Mouse (Mus musculus) midbrain, embryonic 14.5 days (tissue): ENCODE results near the gene Cdk18. TPM values are rescaled to one million over a fixed set of nuclear protein-coding genes. Genes with fewer than 3 reads are reported as not detected.

Source experiments
- ATAC-seq: fragments of 200-750 bp; cut with Nextera tagmentation; 2 replicates; pipeline ENCODE4 v1.8.0; 2017; ENCODE audit warnings: moderate number of reproducible peaks, moderate library complexity; ENCODE audit not compliant: low FRiP score, low TSS enrichment
- DNase-seq: peaks from one replicate; pipeline ENCODE4 v3.0.0-alpha.2; 2015
- H3K27ac ChIP-seq: fragments of 300-500 bp; sonication (generic); replicated peaks from 2 replicates; pipeline ENCODE4 v1.5.1; 2014; ENCODE audit warnings: mild to moderate bottlenecking, low read depth, low read length, moderate library complexity
- H3K27me3 ChIP-seq: fragments of 300-500 bp; sonication (generic); 2 replicates; pipeline ENCODE4 v1.6.1; 2014; ENCODE audit warnings: low read length, control low read depth, mixed read lengths; ENCODE audit not compliant: control insufficient read depth, insufficient read depth
- H3K36me3 ChIP-seq: fragments of 300-500 bp; sonication (generic); 2 replicates; pipeline ENCODE4 v1.6.1; 2014; ENCODE audit warnings: low read length, control low read depth; ENCODE audit not compliant: control insufficient read depth, insufficient read depth
- H3K4me1 ChIP-seq: fragments of 300-500 bp; sonication (generic); 2 replicates; pipeline ENCODE4 v1.6.1; 2014; ENCODE audit warnings: mild to moderate bottlenecking, antibody characterized with exemption, low read length, control low read depth; ENCODE audit not compliant: control insufficient read depth, insufficient read depth
- H3K4me2 ChIP-seq: fragments of 300-500 bp; sonication (generic); 2 replicates; pipeline ENCODE4 v1.6.1; 2014; ENCODE audit warnings: mild to moderate bottlenecking, low read length, moderate library complexity
- H3K4me3 ChIP-seq: fragments of 300-500 bp; sonication (generic); replicated peaks from 2 replicates; pipeline ENCODE4 v1.5.1; 2014; ENCODE audit warnings: low read depth, low read length
- H3K9ac ChIP-seq: fragments of 300-500 bp; sonication (generic); replicated peaks from 2 replicates; pipeline ENCODE4 v1.6.1; 2014; ENCODE audit warnings: mild to moderate bottlenecking, low read length, moderate library complexity
- H3K9me3 ChIP-seq: fragments of 300-500 bp; sonication (generic); 2 replicates; pipeline ENCODE4 v1.6.1; 2016; ENCODE audit warnings: low read length, control low read depth, mixed read lengths; ENCODE audit not compliant: control insufficient read depth
- WGBS: fragments of 180-500 bp; shearing (Covaris S2); extraction: QIAGEN DNeasy Blood & Tissue Kit; methylation state at CpG from one replicate; pipeline ENCODE4 v1.1.7; 2014; 5-methylcytosine and 5-hydroxymethylcytosine counted together
- polyA plus RNA-seq: library from polyadenylated mRNA; unstranded; fragments of >200 nt; fragmentation: Nextera tagmentation; extraction: Ambion mirVana; gene quantifications from 2 replicates; pipeline ENCODE4 v1.2.1, GENCODE M21; 2014

Gene Cdk18
- polyA plus RNA-seq, 1 experiment from 2014 or later: 1.1 TPM

DNA sequence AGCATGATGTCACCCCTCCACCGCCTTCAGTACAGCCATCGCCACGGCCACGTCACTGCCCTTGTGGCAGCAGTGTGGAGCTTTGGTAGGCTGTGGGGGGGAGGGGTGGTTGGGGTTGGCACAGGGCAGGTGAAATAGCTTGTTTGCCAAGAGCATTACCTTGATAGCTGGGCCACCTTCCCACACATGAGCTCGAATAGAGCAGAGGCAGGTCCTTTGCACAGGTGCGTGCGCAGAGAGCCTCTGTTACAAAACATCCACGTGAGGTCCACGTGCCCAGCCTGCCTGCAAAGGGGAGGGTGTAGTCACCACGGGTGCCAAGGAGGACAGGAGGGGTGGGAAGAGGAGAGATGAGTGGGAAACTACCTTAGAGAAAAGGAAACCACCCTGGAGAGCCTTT lies 63.9 kb downstream of the Cdk18 start:
- no peaks in the 10 kb centered on the region for H3K27me3 ChIP-seq
- no peak overlapping the region for H3K9ac ChIP-seq
- no peaks in the 10 kb centered on the region for H3K36me3 ChIP-seq
- H3K4me2 ChIP-seq: no peak overlapping the region
- no peak overlapping the region for H3K27ac ChIP-seq
- H3K4me3 ChIP-seq: no peak overlapping the region
- DNase-seq (no peak), ATAC-seq (no peak)
- no peaks in the 10 kb centered on the region for H3K4me1 ChIP-seq
- WGBS: 87% methylated on average over 10 of the region's 10 CpGs
- H3K9me3 ChIP-seq: no peaks in the 10 kb centered on the region

DNA sequence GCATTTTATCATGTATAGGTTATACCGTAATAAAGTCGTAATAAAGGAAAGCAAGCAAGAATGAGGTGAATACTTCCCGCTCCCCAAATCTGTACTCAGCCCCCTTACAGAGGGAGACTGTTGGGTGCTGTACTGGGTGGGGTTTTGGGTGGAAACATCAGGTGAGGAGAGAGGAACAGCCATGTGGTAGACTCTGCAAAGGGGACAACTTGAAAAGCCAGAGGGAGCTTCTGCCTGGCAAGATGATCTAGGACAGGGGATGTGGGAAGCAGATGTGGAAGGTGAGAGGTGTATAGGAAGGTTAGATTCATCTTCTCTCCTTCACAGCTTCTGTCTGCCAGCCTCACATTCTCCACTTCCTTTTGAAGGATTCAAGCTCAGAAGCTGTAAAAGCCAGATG lies 68.8 kb downstream of the Cdk18 start:
- H3K4me2 ChIP-seq: no peak overlapping the region
- DNase-seq (no peak), ATAC-seq (no peak)
- peaks cover 21% of the 10 kb centered on the region for H3K27me3 ChIP-seq
- no peaks in the 10 kb centered on the region for H3K36me3 ChIP-seq
- H3K4me1 ChIP-seq: peaks cover 11% of the 10 kb centered on the region
- H3K9ac ChIP-seq: no peak overlapping the region
- no peaks in the 10 kb centered on the region for H3K9me3 ChIP-seq
- no peak overlapping the region for H3K27ac ChIP-seq
- WGBS: 95% methylated on average over 3 of the region's 3 CpGs
- H3K4me3 ChIP-seq: no peak overlapping the region

DNA sequence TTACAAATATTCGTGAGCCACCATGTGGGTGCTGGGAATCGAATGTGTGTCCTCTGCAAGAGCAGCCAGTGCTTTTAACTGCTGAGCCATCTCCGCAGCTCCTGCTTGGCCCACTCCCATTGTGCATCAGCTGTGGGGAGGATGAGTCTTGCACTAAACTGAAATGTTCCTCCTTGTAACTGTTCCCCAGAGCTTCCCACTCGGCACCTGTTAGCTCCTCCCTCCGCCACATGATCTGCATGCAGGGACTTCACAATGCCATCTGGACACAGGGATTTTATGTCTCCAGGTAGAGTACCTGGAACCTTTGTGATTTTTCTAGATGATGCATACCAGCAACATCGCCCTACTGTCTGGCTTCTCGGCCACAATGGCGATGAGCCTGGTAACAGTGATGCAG lies 70.0 kb downstream of the Cdk18 start:
- Histone ChIP-seq H3K4me1 (peaks cover 11% of the 10 kb centered on the region), H3K9me3 (no peaks in the 10 kb centered on the region), H3K36me3 (no peaks in the 10 kb centered on the region), H3K9ac (no peak overlapping the region), H3K27me3 (peaks cover 21% of the 10 kb centered on the region), H3K4me3 (no peak overlapping the region), H3K4me2 (no peak overlapping the region), H3K27ac (no peak overlapping the region)
- WGBS: 91% methylated on average over 8 of the region's 8 CpGs
- DNase-seq (no peak), ATAC-seq (no peak)

DNA sequence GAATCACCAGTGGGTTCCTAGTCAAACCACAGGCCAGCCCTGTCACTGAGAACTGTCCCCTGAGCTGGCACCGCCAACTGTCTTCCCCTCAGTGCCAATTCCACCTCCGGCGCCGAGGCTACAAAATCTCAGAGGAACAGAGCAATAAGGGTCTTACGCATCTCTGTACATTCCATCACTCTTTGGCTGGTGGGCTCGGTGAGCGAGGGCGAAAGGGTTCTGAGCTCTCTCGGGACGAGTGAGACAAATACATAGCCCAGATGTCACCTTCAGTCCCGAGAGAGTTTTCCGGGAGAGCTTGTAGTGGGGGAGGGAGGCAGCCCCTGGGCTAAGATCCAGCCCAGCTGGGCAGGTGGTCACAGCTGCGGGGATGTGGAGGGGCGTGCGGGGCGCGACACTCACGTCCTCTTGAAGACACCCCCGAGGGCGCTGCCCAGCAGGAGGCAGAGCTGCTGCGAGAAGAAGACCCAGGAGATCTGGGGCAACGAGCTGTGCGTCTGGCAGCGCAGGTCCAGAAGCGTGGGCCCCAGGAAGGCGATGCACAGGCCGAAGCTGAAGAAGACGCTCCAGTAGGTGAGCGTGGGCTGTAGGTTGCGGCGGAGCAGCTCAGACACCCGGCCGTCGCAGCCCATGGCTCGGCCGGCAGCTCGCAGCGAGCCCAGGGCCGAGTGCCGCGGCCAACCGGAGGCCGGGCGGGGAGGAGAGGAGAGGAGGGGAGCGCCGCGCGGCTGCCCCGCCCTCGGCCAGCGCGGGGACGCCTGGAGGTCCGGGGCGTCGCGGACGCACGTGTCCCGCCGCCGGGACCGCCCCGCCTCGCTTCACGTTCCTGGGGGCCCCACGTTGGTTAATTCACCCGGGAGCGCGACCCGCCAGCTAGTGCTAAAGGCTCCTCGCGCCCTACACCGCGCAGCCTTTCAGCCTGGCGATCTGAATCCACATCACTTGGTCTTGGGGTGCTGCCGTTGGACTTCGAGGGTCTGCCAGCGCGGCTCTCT lies 71.9 kb downstream of the Cdk18 start, which contains the start of gene Mfsd4a:
Gene Mfsd4a (minus strand): TSS at position 802 of the 995 bp plus-strand sequence.
- Histone ChIP-seq H3K36me3 (no peaks in the 10 kb centered on the region), H3K4me3 (peak within 1 kb of the TSS; percentile 46), H3K27ac (no peak within 1 kb of the TSS), H3K9ac (peak within 1 kb of the TSS; percentile 65), H3K9me3 (no peaks in the 10 kb centered on the region), H3K4me1 (peaks cover 11% of the 10 kb centered on the region), H3K4me2 (peak within 1 kb of the TSS; percentile 92), H3K27me3 (peaks cover 21% of the 10 kb centered on the region)
- DNase-seq (peak; percentile 69), ATAC-seq (peak; percentile 58; the same call in 1 of the 2 replicates)
- 2% methylated on average over 72 of the region's 80 CpGs for WGBS

DNA sequence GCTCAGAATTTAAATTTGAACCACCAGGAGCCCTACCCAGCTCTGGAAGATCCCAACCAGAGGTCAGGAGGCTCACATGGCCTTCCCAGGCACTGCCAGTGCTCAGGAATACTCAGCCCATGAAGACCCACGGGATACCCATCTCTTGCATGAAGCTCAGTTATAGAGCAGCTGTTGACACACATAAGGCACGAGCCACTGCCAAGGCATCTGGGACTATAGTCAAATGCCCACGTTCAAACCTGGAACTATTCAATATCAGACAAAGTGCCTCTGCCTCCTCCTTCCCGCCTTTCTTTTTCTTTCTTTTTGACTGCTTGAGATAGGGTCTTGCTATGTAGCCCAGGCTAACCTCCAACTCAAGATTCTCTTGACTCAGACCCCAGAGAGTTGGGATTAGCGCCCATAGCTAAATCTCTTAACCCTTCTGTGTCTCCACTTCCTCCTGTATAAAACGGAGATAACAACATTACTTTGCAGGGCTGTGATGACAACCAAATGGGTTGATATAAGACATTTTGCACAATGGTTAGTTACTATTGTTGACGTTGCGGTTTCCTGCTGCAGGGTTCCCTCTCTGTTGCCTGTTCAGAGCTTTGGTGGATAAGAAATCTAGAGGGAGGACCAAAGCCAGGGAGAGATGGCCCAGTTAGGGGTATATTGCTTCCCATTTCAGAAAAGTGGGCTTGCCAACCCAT lies 73.9 kb downstream of the Cdk18 start:
- Histone ChIP-seq H3K4me3 (no peak overlapping the region), H3K27me3 (peaks cover 21% of the 10 kb centered on the region), H3K27ac (no peak overlapping the region), H3K9ac (no peak overlapping the region), H3K4me2 (no peak overlapping the region), H3K9me3 (no peaks in the 10 kb centered on the region), H3K36me3 (no peaks in the 10 kb centered on the region), H3K4me1 (peaks cover 11% of the 10 kb centered on the region)
- DNase-seq (no peak), ATAC-seq (no peak)
- WGBS: 79% methylated on average over 8 of the region's 8 CpGs

DNA sequence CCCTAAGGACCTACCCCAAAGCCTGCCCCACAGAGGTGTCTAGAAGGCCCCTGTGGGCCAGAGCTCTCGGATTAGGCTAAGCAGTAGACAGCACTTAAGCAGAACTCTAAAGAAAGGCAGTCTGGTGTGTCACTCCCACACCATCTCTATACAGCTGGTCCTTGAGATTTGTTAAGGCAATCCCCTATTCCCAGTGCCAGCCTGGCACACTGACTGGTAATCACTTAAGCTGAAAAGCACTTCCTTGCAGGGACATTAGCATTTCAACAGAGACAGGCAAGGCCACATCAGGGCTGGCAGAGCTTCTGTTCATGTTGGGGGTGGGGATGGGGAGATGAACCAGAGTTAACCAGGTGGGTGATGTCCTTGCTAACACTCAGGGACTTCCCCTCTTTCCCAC lies 74.5 kb downstream of the Cdk18 start:
- no peak overlapping the region for H3K9ac ChIP-seq
- ATAC-seq (no peak), DNase-seq (peak; percentile 14)
- peaks cover 21% of the 10 kb centered on the region for H3K27me3 ChIP-seq
- H3K4me2 ChIP-seq: no peak overlapping the region
- no peak overlapping the region for H3K4me3 ChIP-seq
- 19% methylated on average over 1 of the region's 1 CpGs for WGBS
- H3K4me1 ChIP-seq: peaks cover 11% of the 10 kb centered on the region
- H3K36me3 ChIP-seq: no peaks in the 10 kb centered on the region
- H3K9me3 ChIP-seq: no peaks in the 10 kb centered on the region
- H3K27ac ChIP-seq: no peak overlapping the region

DNA sequence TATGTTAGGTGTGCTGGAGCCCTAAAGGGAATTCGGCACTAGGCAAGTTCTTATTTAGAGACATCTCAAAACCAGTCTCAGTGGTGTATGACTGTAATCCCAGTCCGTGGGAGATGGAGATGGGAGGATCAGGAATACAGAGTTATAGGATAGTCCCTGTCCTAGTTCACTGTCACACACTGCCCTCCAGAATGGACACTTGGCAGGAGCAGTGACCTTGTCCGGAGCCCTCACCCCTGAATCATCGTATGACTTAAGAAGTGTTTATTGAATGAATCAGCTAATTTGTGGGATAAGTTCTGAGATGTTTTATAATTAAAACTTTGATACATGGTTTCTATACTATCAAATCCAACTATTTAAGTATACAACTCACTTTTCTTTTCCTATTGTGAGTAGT lies 76.4 kb downstream of the Cdk18 start:
- no peaks in the 10 kb centered on the region for H3K36me3 ChIP-seq
- DNase-seq (no peak), ATAC-seq (no peak)
- H3K4me2 ChIP-seq: no peak overlapping the region
- 85% methylated on average over 4 of the region's 4 CpGs for WGBS
- H3K27ac ChIP-seq: no peak overlapping the region
- no peak overlapping the region for H3K9ac ChIP-seq
- H3K4me1 ChIP-seq: peaks cover 10% of the 10 kb centered on the region
- 0 out of 2 replicates have a peak, but pooled peaks cover 12% of the 10 kb centered on the region for H3K27me3 ChIP-seq
- H3K9me3 ChIP-seq: no peaks in the 10 kb centered on the region
- no peak overlapping the region for H3K4me3 ChIP-seq
